Mouse (Mus musculus) MEL (cell line): Measurements from ENCODE around the gene Irf2bp2. TPM values are rescaled to one million over a fixed set of nuclear protein-coding genes. Genes with fewer than 3 reads are reported as not detected.

ENCODE experiments used
- DNase-seq: peaks from one replicate; pipeline ENCODE4 v3.0.0; 2011; ENCODE audit warnings: low read depth, low spot score
- H3K27ac ChIP-seq: 2 replicates; pipeline ENCODE4 v1.5.1; 2012; ENCODE audit warnings: low read depth, mild to moderate bottlenecking, control low read depth, low read length, moderate library complexity; ENCODE audit not compliant: control insufficient read depth
- H3K27me3 ChIP-seq, 2 experiments: fragments of 150-350 bp in 1 of 2; sonication (generic) in 1 of 2; 2 replicates each; pipeline ENCODE4 v1.6.1; 2012; ENCODE audit warnings: low read length in 2 of 2, mild to moderate bottlenecking in 2 of 2, improper control_type of control experiment in 1 of 2, moderate library complexity in 1 of 2; ENCODE audit not compliant: insufficient read depth in 2 of 2, control insufficient read depth in 1 of 2
- H3K36me3 ChIP-seq, 2 experiments: 2 replicates each; pipeline ENCODE4 v1.6.1; 2012 to 2014; ENCODE audit warnings: low read length in 2 of 2, improper control_type of control experiment in 1 of 2, inconsistent platforms in 1 of 2, mild to moderate bottlenecking in 1 of 2; ENCODE audit not compliant: insufficient read depth in 2 of 2, control insufficient read depth in 1 of 2
- H3K4me1 ChIP-seq, 2 experiments: fragments of 150-350 bp in 1 of 2; sonication (generic) in 1 of 2; 2 replicates each; pipeline ENCODE4 v1.6.1; 2012; ENCODE audit warnings: low read length in 2 of 2, improper control_type of control experiment in 1 of 2, mild to moderate bottlenecking in 1 of 2; ENCODE audit not compliant: insufficient read depth in 2 of 2, control insufficient read depth in 1 of 2
- H3K4me3 ChIP-seq, 2 experiments: fragments of 150-350 bp in 1 of 2; sonication (generic) in 1 of 2; 2 replicates each; pipeline ENCODE4 v1.5.1; 2012; ENCODE audit warnings: low read depth in 2 of 2, low read length in 2 of 2, mild to moderate bottlenecking in 2 of 2, moderate library complexity in 2 of 2, control low read depth in 1 of 2, improper control_type of control experiment in 1 of 2; ENCODE audit not compliant: control insufficient read depth in 1 of 2, insufficient read depth in 1 of 2
- H3K79me2 ChIP-seq: 2 replicates; pipeline ENCODE4 v1.6.1; 2012; ENCODE audit warnings: mild to moderate bottlenecking, low read length, moderate library complexity; ENCODE audit not compliant: control insufficient read depth, poor library complexity, insufficient read depth
- H3K9ac ChIP-seq: 2 replicates; pipeline ENCODE4 v1.6.1; 2012; ENCODE audit warnings: low read depth, mild to moderate bottlenecking, control low read depth, low read length, moderate library complexity; ENCODE audit not compliant: control insufficient read depth, poor library complexity, severe bottlenecking
- H3K9me3 ChIP-seq: fragments of 150-350 bp; sonication (generic); replicated peaks from 2 replicates; pipeline ENCODE4 v1.6.1; 2012; ENCODE audit warnings: mild to moderate bottlenecking, low read length, improper control_type of control experiment, moderate library complexity; ENCODE audit not compliant: insufficient read depth
- BHLHE40 ChIP-seq: IDR thresholded peaks from 2 replicates; pipeline ENCODE4 v1.6.1; 2012; ENCODE audit warnings: low read depth, mild to moderate bottlenecking, inconsistent platforms, low read length, improper control_type of control experiment, borderline replicate concordance
- CHD2 ChIP-seq: IDR thresholded peaks from 2 replicates; pipeline ENCODE4 v1.6.1; 2011; ENCODE audit warnings: low read length, improper control_type of control experiment
- CTCF ChIP-seq, 3 experiments: IDR thresholded peaks in 2 of 3; conservative IDR thresholded peaks in 1 of 3; 2 replicates each; pipeline ENCODE4 v1.5.1; 2011 to 2012; ENCODE audit warnings: low read length in 3 of 3, low read depth in 2 of 3, mild to moderate bottlenecking in 2 of 3, improper control_type of control experiment in 1 of 3, inconsistent platforms in 1 of 3, mixed read lengths in 1 of 3, moderate library complexity in 1 of 3; ENCODE audit not compliant: control insufficient read depth in 1 of 3, insufficient read depth in 1 of 3, poor library complexity in 1 of 3, severe bottlenecking in 1 of 3
- E2F4 ChIP-seq: IDR thresholded peaks from 2 replicates; pipeline ENCODE4 v1.6.1; 2011; ENCODE audit warnings: low read depth, low read length, improper control_type of control experiment, borderline replicate concordance
- EP300 ChIP-seq, 2 experiments: IDR thresholded peaks; 2 replicates each; pipeline ENCODE4 v1.6.1; 2011; ENCODE audit warnings: improper control_type of control experiment in 2 of 2, low read length in 2 of 2, low read depth in 1 of 2, mild to moderate bottlenecking in 1 of 2
- ETS1 ChIP-seq: IDR thresholded peaks from 2 replicates; pipeline ENCODE4 v1.6.1; 2012; ENCODE audit warnings: low read depth, mild to moderate bottlenecking, inconsistent platforms, low read length, improper control_type of control experiment, moderate library complexity
- GABPA ChIP-seq: IDR thresholded peaks from 2 replicates; pipeline ENCODE4 v1.6.1; 2012; ENCODE audit warnings: low read depth, mild to moderate bottlenecking, inconsistent platforms, low read length, improper control_type of control experiment, moderate library complexity
- HCFC1 ChIP-seq: IDR thresholded peaks from 2 replicates; pipeline ENCODE4 v1.6.1; 2012; ENCODE audit warnings: low read depth, mild to moderate bottlenecking, inconsistent platforms, low read length, improper control_type of control experiment, moderate library complexity
- JUND ChIP-seq: IDR thresholded peaks from 2 replicates; pipeline ENCODE4 v1.6.1; 2011; ENCODE audit warnings: low read depth, mild to moderate bottlenecking, improper control_type of control experiment, low read length
- MAFK ChIP-seq: IDR thresholded peaks from 2 replicates; pipeline ENCODE4 v1.6.1; 2011; ENCODE audit warnings: low read depth, mild to moderate bottlenecking, low read length, improper control_type of control experiment, borderline replicate concordance
- MAZ ChIP-seq: IDR thresholded peaks from 2 replicates; pipeline ENCODE4 v1.6.1; 2012; ENCODE audit warnings: low read depth, mild to moderate bottlenecking, inconsistent platforms, low read length, improper control_type of control experiment
- MEF2A ChIP-seq: IDR thresholded peaks from 2 replicates; pipeline ENCODE4 v1.6.1; 2014; ENCODE audit warnings: low read depth, mild to moderate bottlenecking, inconsistent platforms, low read length, improper control_type of control experiment; ENCODE audit not compliant: poor library complexity, insufficient replicate concordance, severe bottlenecking; ENCODE audit errors: extremely low read depth
- MYB ChIP-seq: IDR thresholded peaks from 2 replicates; pipeline ENCODE4 v1.6.1; 2011; ENCODE audit warnings: mild to moderate bottlenecking, low read depth, low read length, improper control_type of control experiment
- NRF1 ChIP-seq: IDR thresholded peaks from 2 replicates; pipeline ENCODE4 v1.6.1; 2014; ENCODE audit warnings: low read depth, mild to moderate bottlenecking, inconsistent platforms, low read length, improper control_type of control experiment, moderate library complexity; ENCODE audit not compliant: poor library complexity, insufficient read depth, severe bottlenecking
- POLR2A ChIP-seq, 2 experiments: IDR thresholded peaks; 2 replicates each; pipeline ENCODE4 v1.6.1; 2011 to 2012; ENCODE audit warnings: low read length in 2 of 2, mild to moderate bottlenecking in 2 of 2, control low read depth in 1 of 2, improper control_type of control experiment in 1 of 2, low read depth in 1 of 2, moderate library complexity in 1 of 2; ENCODE audit not compliant: control insufficient read depth in 1 of 2, insufficient read depth in 1 of 2, poor library complexity in 1 of 2
- RAD21 ChIP-seq: IDR thresholded peaks from 2 replicates; pipeline ENCODE4 v1.6.1; 2011; ENCODE audit warnings: mild to moderate bottlenecking, low read depth, low read length, improper control_type of control experiment
- RCOR1 ChIP-seq: IDR thresholded peaks from 2 replicates; pipeline ENCODE4 v1.6.1; 2012; ENCODE audit warnings: low read depth, mild to moderate bottlenecking, inconsistent platforms, low read length, improper control_type of control experiment
- SIN3A ChIP-seq: IDR thresholded peaks from 2 replicates; pipeline ENCODE4 v1.6.1; 2012; ENCODE audit warnings: low read length, improper control_type of control experiment, inconsistent platforms
- SMC3 ChIP-seq: IDR thresholded peaks from 2 replicates; pipeline ENCODE4 v1.6.1; 2011; ENCODE audit warnings: low read depth, low read length, improper control_type of control experiment
- UBTF ChIP-seq: IDR thresholded peaks from 2 replicates; pipeline ENCODE4 v1.6.1; 2012; ENCODE audit warnings: low read depth, mild to moderate bottlenecking, inconsistent platforms, low read length, improper control_type of control experiment, moderate library complexity, borderline replicate concordance; ENCODE audit not compliant: insufficient read depth
- USF2 ChIP-seq, 2 experiments: IDR thresholded peaks; 2 replicates each; pipeline ENCODE4 v1.6.1; 2011 to 2012; ENCODE audit warnings: improper control_type of control experiment in 2 of 2, low read length in 2 of 2, borderline replicate concordance in 1 of 2, inconsistent platforms in 1 of 2, low read depth in 1 of 2, mild to moderate bottlenecking in 1 of 2; ENCODE audit not compliant: insufficient read depth in 1 of 2
- ZC3H11A ChIP-seq: IDR thresholded peaks from 2 replicates; pipeline ENCODE4 v1.6.1; 2012; ENCODE audit warnings: low read depth, mild to moderate bottlenecking, inconsistent platforms, low read length, improper control_type of control experiment
- ZKSCAN1 ChIP-seq: IDR thresholded peaks from 2 replicates; pipeline ENCODE4 v1.6.1; 2012; ENCODE audit warnings: low read depth, mild to moderate bottlenecking, inconsistent platforms, low read length, improper control_type of control experiment, moderate library complexity
- ZMIZ1 ChIP-seq: IDR thresholded peaks from 2 replicates; pipeline ENCODE4 v1.6.1; 2012; ENCODE audit warnings: low read depth, mild to moderate bottlenecking, inconsistent platforms, low read length, improper control_type of control experiment, moderate library complexity
- polyA plus RNA-seq, 2 experiments: library from polyadenylated mRNA; stranded (reverse) in 1 of 2; unstranded in 1 of 2; fragments of >175 nt in 1 of 2; fragments of >200 nt in 1 of 2; gene quantifications; 2 replicates each; pipeline versions ENCODE4 v1.2.1 to v1.2.4; 2012; ENCODE audit warnings: low replicate concordance in 2 of 2, low read depth in 1 of 2; ENCODE audit not compliant: insufficient read length in 2 of 2, insufficient read depth in 1 of 2, missing spikeins in 1 of 2
- total RNA-seq: library from RNA; depleted of rRNA; stranded (reverse); fragments of 300-350 nt; gene quantifications from 2 replicates; pipeline ENCODE4 v1.2.3, GENCODE M21; 2012

Irf2bp2 gene
- total and polyA plus RNA-seq, 3 experiments, result 17.1 to 30.4 TPM; not detected in 1

DNA sequence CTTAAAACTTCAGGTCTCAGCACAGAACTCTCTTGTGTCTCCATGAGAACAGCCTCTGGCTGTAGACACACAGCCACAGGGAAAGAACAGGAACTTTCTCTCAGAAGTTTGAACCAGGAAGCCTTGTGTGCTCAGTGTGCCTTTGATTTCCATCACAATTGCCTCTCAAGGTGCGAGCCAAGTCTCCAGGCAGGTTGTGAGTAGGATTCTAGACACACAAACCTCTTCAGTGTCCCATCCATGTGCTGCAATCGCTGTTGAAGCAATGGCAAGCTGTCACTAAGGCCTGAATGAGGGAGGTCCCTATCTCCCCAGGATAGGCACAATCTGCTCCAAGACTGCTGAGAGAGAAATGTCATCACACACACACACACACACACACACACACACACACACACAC, 10.8 kb downstream of the Irf2bp2 start:
- Histone ChIP-seq H3K9me3 (no peaks in the 10 kb centered on the region), H3K27me3 (no peaks in the 10 kb centered on the region), H3K4me1 (peaks cover 9 to 27% of the 10 kb centered on the region in 2 experiments; a peak in 3 of 4 replicates), H3K79me2 (peaks cover 25% of the 10 kb centered on the region), H3K27ac (peak overlapping the region; percentile 79), H3K9ac (peak overlapping the region; percentile 73; the same call in 1 of the 2 replicates), H3K36me3 (peaks cover under 1 to 29% of the 10 kb centered on the region in 2 experiments; a peak in 3 of 4 replicates), H3K4me3 (0 out of 4 replicates have a peak overlapping the region, but pooled peaks of 1 of the 2 experiments have one; percentile 53)
- peak; percentile 48 for DNase-seq
- TF ChIP-seq ZKSCAN1 (no peak), MAFK (no peak), CHD2 (no peak), SMC3 (no peak), NRF1 (no peak), JUND (no peak), EP300 (IDR thresholded peaks at IDR 0.05; ENCODE audit: low read depth in 1 of 2, low read length in 2 of 2) (no peak), BHLHE40 (no peak), HCFC1 (no peak), E2F4 (no peak), POLR2A (IDR thresholded peaks at IDR 0.05; ENCODE audit: control insufficient read depth in 1 of 2, insufficient read depth in 1 of 2, low read depth in 1 of 2, low read length in 2 of 2, poor library complexity in 1 of 2) (no peak), CTCF (IDR thresholded peaks at IDR 0.05 in 2 of 3, conservative IDR thresholded peaks at IDR 0.05 in 1 of 3; ENCODE audit: control insufficient read depth in 1 of 3, insufficient read depth in 1 of 3, low read depth in 2 of 3, low read length in 3 of 3, poor library complexity in 1 of 3, severe bottlenecking in 1 of 3) (no peak), MEF2A (no peak), MYB (no peak), GABPA (no peak), ZMIZ1 (no peak), UBTF (no peak)

DNA sequence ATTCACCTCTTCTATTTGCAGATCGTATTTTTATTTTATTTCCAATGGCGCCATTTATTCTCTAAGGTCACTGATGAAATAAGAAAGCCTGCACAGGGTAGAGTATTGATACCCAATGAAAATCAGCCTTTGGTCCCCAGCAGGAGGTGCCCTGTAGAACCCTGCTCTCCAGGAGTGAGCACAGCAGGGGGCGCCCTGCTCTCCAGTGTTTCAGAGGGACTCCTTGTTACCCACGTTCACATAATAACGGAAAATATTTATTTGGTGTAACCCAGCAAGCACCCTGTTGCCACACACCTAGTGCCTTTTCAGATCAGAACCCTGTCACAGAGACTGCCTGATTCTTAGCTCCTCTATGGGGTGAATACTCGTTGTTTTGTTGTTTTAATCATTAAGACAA, 11.3 kb downstream of the Irf2bp2 start:
- no peaks in the 10 kb centered on the region for H3K9me3 ChIP-seq
- peak; percentile 77 for DNase-seq
- H3K9ac ChIP-seq, result no peak overlapping the region
- peak overlapping the region; percentile 79 for H3K27ac ChIP-seq
- no peak overlapping the region for H3K4me3 ChIP-seq
- TF ChIP-seq RCOR1, result no peak
- no peak for TF ChIP-seq ETS1
- no peak for TF ChIP-seq MAFK
- TF ChIP-seq MAZ, result no peak
- peak; percentile 68 for TF ChIP-seq RAD21
- no peak for TF ChIP-seq USF2 (IDR thresholded peaks at IDR 0.05; ENCODE audit: borderline replicate concordance in 1 of 2, insufficient read depth in 1 of 2, low read depth in 1 of 2, low read length in 2 of 2)
- TF ChIP-seq ZC3H11A, result peak; percentile 80
- peak; percentile 58 to 99 (median 90) for TF ChIP-seq CTCF (IDR thresholded peaks at IDR 0.05 in 2 of 3, conservative IDR thresholded peaks at IDR 0.05 in 1 of 3; ENCODE audit: control insufficient read depth in 1 of 3, insufficient read depth in 1 of 3, low read depth in 2 of 3, low read length in 3 of 3, poor library complexity in 1 of 3, severe bottlenecking in 1 of 3)
- peak; percentile 96 for TF ChIP-seq SMC3
- 0 out of 2 replicates have a peak, but pooled peaks have one; percentile 20 for TF ChIP-seq SIN3A
- TF ChIP-seq GABPA, result no peak
- H3K36me3 ChIP-seq, result peaks cover 0 to 24% of the 10 kb centered on the region in 2 experiments; a peak in 2 of 4 replicates
- H3K4me1 ChIP-seq, result peaks cover 9 to 22% of the 10 kb centered on the region in 2 experiments; a peak in 3 of 4 replicates
- H3K79me2 ChIP-seq, result peaks cover 20% of the 10 kb centered on the region
- no peaks in the 10 kb centered on the region for H3K27me3 ChIP-seq
